Mouse (Mus musculus): ENCODE data around the gene Pptc7.
"Not testable (repeated sequence)": the region's sequence is repeated elsewhere in the genome, so short reads cannot be mapped to it uniquely, and the experiment has no call there.

Gene Pptc7

DNA sequence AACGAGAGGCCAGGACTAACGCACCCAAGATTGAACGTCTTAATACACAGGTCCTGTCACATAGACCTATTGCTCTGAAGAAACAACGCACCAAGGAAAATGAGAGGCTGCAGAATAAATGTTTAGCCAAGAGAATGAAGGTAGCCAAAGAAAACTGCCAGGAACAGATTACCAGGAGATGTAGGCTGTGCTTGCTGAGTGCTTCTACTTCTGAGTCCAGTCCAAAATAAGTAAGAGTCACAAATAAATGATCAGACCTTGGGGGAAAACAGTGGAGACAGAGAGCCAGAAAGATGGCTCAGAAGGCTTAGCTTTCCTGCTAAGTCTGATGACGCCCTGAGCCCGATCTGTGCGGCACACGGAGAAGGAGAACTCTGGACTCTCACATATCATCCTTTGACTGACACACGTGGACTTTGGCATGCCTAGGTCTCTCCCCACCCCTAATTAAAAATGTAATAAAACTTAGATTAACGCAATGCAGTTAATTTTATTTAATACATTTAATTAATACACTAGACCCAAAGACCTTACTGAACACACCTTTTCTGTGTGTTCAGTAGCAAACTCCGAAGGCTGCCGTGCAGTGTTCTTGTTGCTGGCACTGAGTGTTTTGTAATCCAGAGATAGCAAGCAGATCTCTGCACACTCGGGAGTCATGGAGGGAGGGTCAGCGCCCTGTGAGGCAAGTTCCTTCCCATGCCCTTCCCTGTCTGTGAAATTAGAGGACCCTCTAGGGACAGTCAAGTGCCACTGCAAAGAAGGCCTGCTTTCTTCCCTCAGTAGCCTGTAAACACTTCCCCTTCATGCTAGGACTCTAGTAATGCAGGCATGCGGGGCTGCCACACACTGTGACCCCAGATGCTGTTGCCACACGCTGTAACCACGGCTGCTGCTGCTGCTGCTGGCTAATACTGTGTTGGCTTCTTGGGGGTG is 18.9 kb downstream of the Pptc7 start:
- DNase-seq = peak in 1 of 2 experiments; percentile 47

DNA sequence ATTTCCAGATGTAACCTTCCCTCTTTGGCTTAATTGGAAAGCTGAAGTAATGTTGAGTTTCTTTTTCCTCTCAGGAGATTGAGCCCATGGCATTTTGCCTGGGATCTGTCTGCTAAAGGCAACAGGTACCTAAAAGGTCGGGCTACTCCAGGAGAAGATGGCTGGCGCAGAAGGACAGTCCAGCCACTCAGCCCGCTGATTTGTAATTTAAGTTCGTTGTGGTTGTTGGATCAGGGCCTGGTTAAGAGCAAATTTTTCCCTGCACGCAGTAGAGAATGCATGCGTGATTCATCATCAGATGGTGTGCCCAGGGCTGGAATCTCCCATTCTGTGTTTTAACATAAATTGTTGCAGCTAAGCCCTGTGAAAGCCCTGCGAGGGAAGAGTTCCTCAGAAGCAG is 19.8 kb downstream of the Pptc7 start:
- no peak for DNase-seq

GRCm38 (mm10) chr5:122304541-122304940 is 20.4 kb downstream of the Pptc7 start:
- no peak for DNase-seq

DNA sequence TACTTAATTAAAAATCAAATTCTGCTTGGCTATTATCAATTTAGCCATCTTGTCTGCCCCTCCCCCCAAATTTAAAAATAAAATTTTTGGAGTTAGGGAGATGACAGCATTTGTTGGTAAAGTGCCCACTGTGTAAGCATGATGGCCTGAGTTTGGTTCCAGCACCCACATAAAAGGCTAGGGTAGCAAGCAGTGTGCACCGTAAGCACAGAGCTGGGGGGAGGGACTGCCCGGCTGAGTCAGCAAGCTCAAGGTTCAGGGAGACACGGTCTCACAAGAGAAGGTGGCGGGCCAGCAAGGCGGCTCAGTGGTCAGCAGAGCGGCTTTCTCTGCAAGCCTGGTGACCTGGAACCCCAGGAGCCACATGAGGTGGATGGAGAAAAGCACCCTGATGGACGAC is 21.3 kb downstream of the Pptc7 start:
- DNase-seq = peak; percentile 84 to 85

DNA sequence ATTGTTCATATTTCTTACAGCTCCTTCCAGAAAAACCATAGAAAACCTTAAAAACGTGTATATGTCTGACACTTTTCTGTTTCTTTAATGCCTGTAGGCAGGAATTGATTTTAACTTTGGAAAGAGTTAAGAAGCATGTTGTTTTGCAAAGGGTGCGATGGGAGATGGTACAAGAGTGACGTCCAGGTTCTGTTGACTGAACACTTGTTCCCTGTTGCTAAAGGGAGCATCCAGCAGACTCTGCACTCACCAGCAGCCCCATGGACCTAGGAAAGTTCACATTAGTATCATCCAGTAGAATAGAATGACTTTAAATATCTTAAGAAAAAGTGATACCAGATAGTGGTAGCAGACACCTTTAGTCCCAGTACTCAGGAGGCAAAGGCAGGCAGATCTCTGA is 22.4 kb downstream of the Pptc7 start:
- no peak for DNase-seq

- DNase-seq = no peak
Observed at GRCm38 (mm10) chr5:122310699-122311098, 26.5 kb downstream of the Pptc7 start.

GRCm38 (mm10) chr5:122311692-122312091 is 27.5 kb downstream of the Pptc7 start:
- no peak for DNase-seq

DNA sequence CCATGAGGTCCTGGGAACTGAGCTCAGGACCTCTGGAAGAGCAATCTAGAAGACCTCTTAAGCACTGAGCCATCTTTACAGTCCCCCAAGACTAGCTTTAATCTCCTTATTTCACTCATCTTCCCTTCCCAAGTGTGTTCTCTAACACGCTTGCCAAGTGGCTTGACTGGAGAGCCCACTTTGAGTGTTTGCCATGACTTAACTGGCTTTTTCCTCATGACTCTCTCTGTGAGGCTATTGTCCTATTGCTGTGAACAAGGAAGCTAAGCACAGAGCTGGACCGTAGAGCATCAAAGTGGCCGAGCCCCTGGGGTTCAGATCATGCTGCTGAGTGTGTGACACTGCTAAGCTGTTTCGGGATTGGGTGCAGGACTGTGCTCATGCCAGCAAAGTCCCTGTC is 28.2 kb downstream of the Pptc7 start:
- DNase-seq = no peak

- peak; percentile 75 to 82 for DNase-seq
Observed at GRCm38 (mm10) chr5:122312942-122313684, 28.9 kb downstream of the Pptc7 start.

- DNase-seq = peak; percentile 96 to 98
Observed at GRCm38 (mm10) chr5:122314966-122315667, 31.0 kb downstream of the Pptc7 start.

DNA sequence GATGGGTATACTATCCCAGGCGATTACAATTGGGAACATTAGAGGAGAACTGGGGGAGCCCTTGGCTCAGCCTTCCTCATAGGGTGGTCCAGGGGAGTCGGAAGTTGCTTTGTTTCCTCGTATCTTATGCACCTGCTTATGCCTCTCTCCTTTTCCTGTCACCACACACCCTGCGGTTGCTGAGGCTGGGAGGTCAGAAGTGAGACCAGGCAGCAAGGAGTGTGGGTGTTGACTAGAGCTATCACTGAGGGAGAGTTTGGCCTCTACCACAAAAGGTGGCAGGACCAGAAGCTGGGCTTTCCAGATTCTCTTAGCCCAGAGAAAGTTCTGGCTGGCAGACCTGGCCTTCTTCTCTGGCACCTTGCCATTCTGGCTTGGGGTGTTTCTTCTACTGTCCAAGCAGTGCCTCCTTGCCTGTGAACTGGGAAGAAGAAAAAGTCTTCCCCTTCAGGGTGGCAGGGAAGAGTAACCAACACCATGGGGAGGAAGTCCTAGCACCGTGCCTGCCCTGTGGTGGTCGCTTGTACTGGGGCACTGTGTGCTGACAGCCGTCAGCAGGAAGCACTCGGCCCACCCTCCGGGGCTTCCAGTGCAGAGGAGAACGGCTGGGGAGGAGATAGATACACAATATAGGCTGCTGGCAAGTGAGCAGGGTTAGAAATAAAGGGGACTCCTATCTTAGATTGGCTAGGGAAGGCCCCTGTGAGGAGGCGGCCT is 33.3 kb downstream of the Pptc7 start:
- DNase-seq = peak; percentile 56 to 72

DNA sequence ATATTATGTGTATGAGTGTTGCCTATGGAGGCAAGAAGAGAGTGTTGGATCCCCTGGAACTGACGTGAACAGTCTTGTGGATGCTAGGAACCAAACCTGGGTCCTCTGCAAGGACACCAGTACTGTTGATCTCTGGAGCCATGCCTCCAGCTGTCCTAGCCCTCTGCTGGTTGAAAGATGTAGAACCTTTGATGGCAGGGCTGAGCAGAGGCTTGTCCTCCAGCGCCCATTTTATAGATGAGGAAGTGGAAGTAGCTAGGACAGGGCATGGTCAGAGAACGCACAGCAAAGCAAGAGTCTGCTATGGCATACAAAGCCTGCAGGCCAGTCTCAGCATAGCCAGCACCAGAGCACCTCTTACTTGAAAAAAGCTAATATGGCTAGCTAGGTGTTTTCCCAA is 33.9 kb downstream of the Pptc7 start:
- peak in 1 of 2 experiments; percentile 49 for DNase-seq

GRCm38 (mm10) chr5:122318976-122319375 is 34.8 kb downstream of the Pptc7 start:
- DNase-seq = not testable (repeated sequence)

GRCm38 (mm10) chr5:122319474-122320204 is 35.5 kb downstream of the Pptc7 start:
- DNase-seq = peak in 1 of 2 experiments; percentile 51

- DNase-seq = no peak
Observed at GRCm38 (mm10) chr5:122320205-122320781, 36.1 kb downstream of the Pptc7 start.

DNA sequence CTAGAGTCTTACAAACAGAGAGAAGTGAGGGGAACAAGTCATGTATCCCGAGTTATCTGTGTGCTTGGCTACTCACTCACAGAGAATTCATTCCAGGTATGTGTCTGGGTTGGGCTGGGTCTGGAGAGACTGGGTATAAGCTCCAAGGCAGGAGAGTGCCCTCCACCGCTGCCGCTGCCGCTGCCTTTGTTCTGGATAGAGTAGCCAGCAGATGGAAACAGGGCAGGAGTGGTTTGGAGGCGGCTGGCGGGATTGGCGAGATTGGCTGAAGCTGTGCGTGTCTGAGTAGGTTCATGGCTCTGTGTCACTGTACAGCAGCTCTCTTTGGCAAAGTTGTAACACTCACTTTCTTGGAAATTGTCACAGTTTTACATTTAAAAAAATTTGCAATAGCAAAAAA is 39.4 kb downstream of the Pptc7 start:
- no peak for DNase-seq

GRCm38 (mm10) chr5:122324608-122325431 is 40.7 kb downstream of the Pptc7 start:
- DNase-seq = no peak

- no peak for DNase-seq
Observed at GRCm38 (mm10) chr5:122325477-122325876, 41.3 kb downstream of the Pptc7 start.

DNA sequence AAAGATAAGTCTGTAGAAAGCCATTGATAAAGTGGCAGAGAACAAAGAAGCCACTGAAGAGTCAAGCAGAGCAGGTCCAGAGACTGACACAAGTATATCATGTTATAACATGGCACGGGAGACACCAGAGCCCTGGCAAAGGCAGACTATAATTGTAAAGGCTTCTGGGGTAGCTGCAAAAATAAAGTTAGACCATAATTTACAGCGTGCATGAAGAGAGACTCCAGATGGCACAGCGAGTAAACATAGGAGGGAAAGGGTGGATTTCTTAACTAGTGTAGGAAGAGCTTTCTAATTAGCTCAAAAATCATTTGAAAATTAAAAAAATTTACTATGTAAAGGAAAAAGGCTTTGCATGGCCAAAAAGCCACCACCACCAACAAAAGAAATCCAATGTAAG is 43.1 kb downstream of the Pptc7 start:
- no peak for DNase-seq

DNA sequence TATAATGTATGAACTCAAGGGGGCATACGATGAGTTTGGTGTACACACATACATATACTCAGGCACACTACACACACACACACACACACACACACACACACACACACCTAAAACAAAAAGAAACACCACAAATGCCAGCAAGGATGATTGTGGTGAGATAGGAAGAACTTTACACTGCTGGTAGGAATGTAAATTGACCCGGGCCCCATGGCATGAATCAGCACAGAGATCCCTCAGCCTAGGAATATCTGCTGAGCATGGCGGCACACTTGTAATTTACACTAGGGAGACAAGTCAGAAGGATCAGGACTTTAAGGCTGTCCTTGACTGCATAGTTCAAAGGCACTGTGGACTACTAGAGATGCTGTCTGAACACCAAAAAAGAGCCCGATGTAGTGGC is 46.1 kb downstream of the Pptc7 start:
- no peak for DNase-seq

Measured in kidney, postnatal 36 days (tissue).